Mouse (Mus musculus): ENCODE data around the gene Igdcc3. TPM values are rescaled to one million over a fixed set of nuclear protein-coding genes. Genes with fewer than 3 reads are reported as not detected.
A peak's percentile ranks its signal among the peaks of the same experiment; 100 is the strongest.

Gene Igdcc3
- polyA plus RNA-seq, 1 experiment = 0.13 TPM

- no peak for DNase-seq
- WGBS = 60% methylated on average over 5 of the region's 5 CpGs
- no peak for TF ChIP-seq CTCF (IDR thresholded peaks at IDR 0.05; ENCODE audit: insufficient read depth, low read length)
- TF ChIP-seq POLR2A (IDR thresholded peaks at IDR 0.05; ENCODE audit: borderline replicate concordance, extremely low read depth, low read depth, low read length) = no peak
- H3K4me1 ChIP-seq (ENCODE audit: control insufficient read depth, insufficient read depth, low read length) = no peaks in the 10 kb centered on the region
- no peak overlapping the region for H3K4me3 ChIP-seq (replicated peaks; ENCODE audit: extremely low read depth, low read depth, low read length)
These were observed 9.3 kb upstream of the Igdcc3 start for GRCm38 (mm10) chr9:65131717-65132116.

- TF ChIP-seq CTCF (IDR thresholded peaks at IDR 0.05; ENCODE audit: insufficient read depth, low read length) (peak; percentile 86), POLR2A (IDR thresholded peaks at IDR 0.05; ENCODE audit: borderline replicate concordance, extremely low read depth, low read depth, low read length) (no peak)
- Histone ChIP-seq H3K4me3 (replicated peaks; ENCODE audit: extremely low read depth, low read depth, low read length) (no peak overlapping the region), H3K4me1 (ENCODE audit: control insufficient read depth, insufficient read depth, low read length) (no peaks in the 10 kb centered on the region)
- 4% methylated on average over 10 of the region's 10 CpGs for WGBS
- peak; percentile 69 for DNase-seq
These were observed 7.2 kb upstream of the Igdcc3 start for GRCm38 (mm10) chr9:65133739-65134138.

GRCm38 (mm10) chr9:65135126-65135525 lies 5.9 kb upstream of the Igdcc3 start:
- Histone ChIP-seq H3K4me1 (ENCODE audit: control insufficient read depth, insufficient read depth, low read length) (no peaks in the 10 kb centered on the region), H3K4me3 (replicated peaks; ENCODE audit: extremely low read depth, low read depth, low read length) (no peak overlapping the region)
- 87% methylated on average over 4 of the region's 4 CpGs for WGBS
- DNase-seq = no peak
- no peak for TF ChIP-seq POLR2A (IDR thresholded peaks at IDR 0.05; ENCODE audit: borderline replicate concordance, extremely low read depth, low read depth, low read length)
- TF ChIP-seq CTCF (IDR thresholded peaks at IDR 0.05; ENCODE audit: insufficient read depth, low read length) = no peak

GRCm38 (mm10) chr9:65140491-65140890 lies 498 bp upstream of the Igdcc3 start:
- no peak for DNase-seq
- peaks cover 6% of the 10 kb centered on the region for H3K4me1 ChIP-seq (ENCODE audit: control insufficient read depth, insufficient read depth, low read length)
- H3K4me3 ChIP-seq (replicated peaks; ENCODE audit: extremely low read depth, low read depth, low read length) = peak overlapping the region; percentile 0
- TF ChIP-seq CTCF (IDR thresholded peaks at IDR 0.05; ENCODE audit: insufficient read depth, low read length) = no peak
- no peak for TF ChIP-seq POLR2A (IDR thresholded peaks at IDR 0.05; ENCODE audit: borderline replicate concordance, extremely low read depth, low read depth, low read length)
- 2% methylated on average over 8 of the region's 8 CpGs for WGBS

- H3K4me3 ChIP-seq (replicated peaks; ENCODE audit: extremely low read depth, low read depth, low read length) = peak overlapping the region; percentile 49
- WGBS = under 1% methylated on average over 72 of the region's 73 CpGs
- DNase-seq = peak; percentile 47
These were observed 452 bp downstream of the Igdcc3 start for GRCm38 (mm10) chr9:65141306-65141975.

GRCm38 (mm10) chr9:65141976-65142318 lies 958 bp downstream of the Igdcc3 start:
- WGBS = 1% methylated on average over 17 of the region's 17 CpGs
- no peak for TF ChIP-seq CTCF (IDR thresholded peaks at IDR 0.05; ENCODE audit: insufficient read depth, low read length)
- no peak for TF ChIP-seq POLR2A (IDR thresholded peaks at IDR 0.05; ENCODE audit: borderline replicate concordance, extremely low read depth, low read depth, low read length)
- H3K4me1 ChIP-seq (ENCODE audit: control insufficient read depth, insufficient read depth, low read length) = peaks cover 6% of the 10 kb centered on the region
- DNase-seq = no peak
- peak overlapping the region; percentile 49 for H3K4me3 ChIP-seq (replicated peaks; ENCODE audit: extremely low read depth, low read depth, low read length)

More at GRCm38 (mm10) chr9:65141306-65141975, 452 bp downstream of the Igdcc3 start:
- peaks cover 6% of the 10 kb centered on the region for H3K4me1 ChIP-seq (ENCODE audit: control insufficient read depth, insufficient read depth, low read length)
- TF ChIP-seq POLR2A (IDR thresholded peaks at IDR 0.05; ENCODE audit: borderline replicate concordance, extremely low read depth, low read depth, low read length) = no peak

- no peak for DNase-seq
- H3K4me3 ChIP-seq (replicated peaks; ENCODE audit: extremely low read depth, low read depth, low read length) = no peak overlapping the region
- peaks cover 6% of the 10 kb centered on the region for H3K4me1 ChIP-seq (ENCODE audit: control insufficient read depth, insufficient read depth, low read length)
- no peak for TF ChIP-seq CTCF (IDR thresholded peaks at IDR 0.05; ENCODE audit: insufficient read depth, low read length)
- TF ChIP-seq POLR2A (IDR thresholded peaks at IDR 0.05; ENCODE audit: borderline replicate concordance, extremely low read depth, low read depth, low read length) = no peak
- 14% methylated on average over 8 of the region's 8 CpGs for WGBS
These were observed 1.4 kb downstream of the Igdcc3 start for GRCm38 (mm10) chr9:65142399-65142798.

GRCm38 (mm10) chr9:65146001-65146400 lies 5.0 kb downstream of the Igdcc3 start:
- TF ChIP-seq CTCF (IDR thresholded peaks at IDR 0.05; ENCODE audit: insufficient read depth, low read length) (no peak), POLR2A (IDR thresholded peaks at IDR 0.05; ENCODE audit: borderline replicate concordance, extremely low read depth, low read depth, low read length) (no peak)
- DNase-seq = no peak
- WGBS = 91% methylated on average over 5 of the region's 5 CpGs
- Histone ChIP-seq H3K4me1 (ENCODE audit: control insufficient read depth, insufficient read depth, low read length) (peaks cover 6% of the 10 kb centered on the region), H3K4me3 (replicated peaks; ENCODE audit: extremely low read depth, low read depth, low read length) (no peak overlapping the region)

- Histone ChIP-seq H3K4me1 (ENCODE audit: control insufficient read depth, insufficient read depth, low read length) (no peaks in the 10 kb centered on the region), H3K4me3 (replicated peaks; ENCODE audit: extremely low read depth, low read depth, low read length) (no peak overlapping the region)
- 85% methylated on average over 7 of the region's 7 CpGs for WGBS
- TF ChIP-seq POLR2A (IDR thresholded peaks at IDR 0.05; ENCODE audit: borderline replicate concordance, extremely low read depth, low read depth, low read length) (no peak), CTCF (IDR thresholded peaks at IDR 0.05; ENCODE audit: insufficient read depth, low read length) (no peak)
- DNase-seq = no peak
These were observed 7.5 kb downstream of the Igdcc3 start for GRCm38 (mm10) chr9:65148507-65148906.

- no peaks in the 10 kb centered on the region for H3K4me1 ChIP-seq (ENCODE audit: control insufficient read depth, insufficient read depth, low read length)
- no peak for DNase-seq
- 75% methylated on average over 6 of the region's 6 CpGs for WGBS
- no peak overlapping the region for H3K4me3 ChIP-seq (replicated peaks; ENCODE audit: extremely low read depth, low read depth, low read length)
- TF ChIP-seq POLR2A (IDR thresholded peaks at IDR 0.05; ENCODE audit: borderline replicate concordance, extremely low read depth, low read depth, low read length) (no peak), CTCF (IDR thresholded peaks at IDR 0.05; ENCODE audit: insufficient read depth, low read length) (no peak)
These were observed 11.8 kb downstream of the Igdcc3 start for GRCm38 (mm10) chr9:65152711-65153330.
